Mouse (Mus musculus) layer of hippocampus, postnatal 25 days (tissue): Measurements from ENCODE around the gene Tmem51. TPM values are rescaled to one million over a fixed set of nuclear protein-coding genes. Genes with fewer than 3 reads are reported as not detected.

Source experiments
- DNase-seq, 2 experiments: peaks; one replicate each; pipeline ENCODE4 v3.0.0; 2022; ENCODE audit warnings: mixed read lengths in 2 of 2, low spot score in 1 of 2; ENCODE audit errors: extremely low spot score in 1 of 2
- total RNA-seq, 2 experiments: library from RNA; stranded (reverse); gene quantifications; 2 replicates each; pipeline ENCODE4 v1.2.3; 2021

The Tmem51 gene
- total RNA-seq, 2 experiments from 2014 or later: 6.4 to 6.9 TPM

GRCm38 (mm10) chr4:141981475-141981874, 102.6 kb downstream of the Tmem51 start:
- DNase-seq: no peak

Other genes starting within 250 kb of the Tmem51 start
- gene Ctrc, start 237.9 kb downstream of the Tmem51 start, total RNA-seq: not detected
- gene Efhd2, start 209.4 kb downstream of the Tmem51 start, total RNA-seq: 100 to 1,000 TPM; 125 to 131 TPM
- 1 to 10 TPM; 8.7 to 8.8 TPM for gene Fhad1, start 69.2 kb downstream of the Tmem51 start, total RNA-seq
- 10 to 100 TPM; 47.6 to 50.8 TPM for gene Kazn, start 155.1 kb upstream of the Tmem51 start, total RNA-seq